Mouse (Mus musculus) hindbrain, postnatal 0 days (tissue): ENCODE measurements around the gene Tmem254b. TPM values are rescaled to one million over a fixed set of nuclear protein-coding genes. Genes with fewer than 3 reads are reported as not detected.
A peak's percentile ranks its signal among the peaks of the same experiment; 100 is the strongest.
"Not testable (repeated sequence)": the region's sequence is repeated elsewhere in the genome, so short reads cannot be mapped to it uniquely, and the experiment has no call there.

Experiments used
- ATAC-seq: fragments of 200-750 bp; cut with Nextera tagmentation; 2 replicates; pipeline ENCODE4 v1.8.0; 2017; ENCODE audit warnings: mild to moderate bottlenecking, moderate TSS enrichment, moderate library complexity
- DNase-seq: peaks from one replicate; pipeline ENCODE4 v3.0.0-alpha.2; 2015; ENCODE audit warnings: low spot score
- H3K27ac ChIP-seq: fragments of 300-500 bp; sonication (generic); 2 replicates; pipeline ENCODE4 v1.5.1; 2014; ENCODE audit warnings: mild to moderate bottlenecking
- H3K27me3 ChIP-seq: fragments of 300-500 bp; sonication (generic); 2 replicates; pipeline ENCODE4 v1.6.1; 2014; ENCODE audit warnings: low read length, mixed read lengths; ENCODE audit not compliant: insufficient read depth
- H3K36me3 ChIP-seq: fragments of 300-500 bp; sonication (generic); 2 replicates; pipeline ENCODE4 v1.6.1; 2014; ENCODE audit warnings: low read length, mixed read lengths; ENCODE audit not compliant: insufficient read depth
- H3K4me1 ChIP-seq: fragments of 300-500 bp; sonication (generic); 2 replicates; pipeline ENCODE4 v1.6.1; 2014; ENCODE audit warnings: antibody characterized with exemption, low read length, mixed read lengths; ENCODE audit not compliant: insufficient read depth
- H3K4me2 ChIP-seq: fragments of 300-500 bp; sonication (generic); 2 replicates; pipeline ENCODE4 v1.6.1; 2014; ENCODE audit warnings: low read depth, mild to moderate bottlenecking, low read length, moderate library complexity, mixed read lengths
- H3K4me3 ChIP-seq: fragments of 300-500 bp; sonication (generic); 2 replicates; pipeline ENCODE4 v1.5.1; 2014; ENCODE audit warnings: low read length
- H3K9ac ChIP-seq: fragments of 300-500 bp; sonication (generic); replicated peaks from 2 replicates; pipeline ENCODE4 v1.6.1; 2014; ENCODE audit warnings: mild to moderate bottlenecking, low read length, moderate library complexity, mixed read lengths
- H3K9me3 ChIP-seq: fragments of 300-500 bp; sonication (generic); 2 replicates; pipeline ENCODE4 v1.6.1; 2016; ENCODE audit warnings: low read length, mixed read lengths
- WGBS: fragments of 180-500 bp; shearing (Covaris S2); extraction: QIAGEN DNeasy Blood & Tissue Kit; methylation state at CpG from one replicate; pipeline ENCODE4 v1.1.7; 2014; 5-methylcytosine and 5-hydroxymethylcytosine counted together
- polyA plus RNA-seq: library from polyadenylated mRNA; unstranded; fragments of >200 nt; fragmentation: Nextera tagmentation; extraction: Ambion mirVana; gene quantifications from 2 replicates; pipeline ENCODE4 v1.2.1, GENCODE M21; 2015
- total RNA-seq: library from RNA; depleted of rRNA; stranded (reverse); fragments of >200 nt; gene quantifications from 2 replicates; pipeline ENCODE4 v1.2.3, GENCODE M21; 2014; rRNA removed

Tmem254b gene
- total RNA-seq, result 18.3 and 27.9 TPM in 2 replicates
- 30.6 and 31.9 TPM in 2 replicates for polyA plus RNA-seq

- not testable (repeated sequence) for H3K36me3 ChIP-seq, DNase-seq, H3K9me3 ChIP-seq, H3K4me1 ChIP-seq, H3K27ac ChIP-seq, H3K27me3 ChIP-seq, H3K9ac ChIP-seq, H3K4me2 ChIP-seq, H3K4me3 ChIP-seq
- no CpG with 5 or more reads among the region's 10 CpGs for WGBS
- ATAC-seq, result peak; percentile 88
These were observed at the start of gene Tmem254b for GRCm38 (mm10) chr14:26206926-26207247. Gene Tmem254b, minus strand, starts transcription at chr14:26207041.

GRCm38 (mm10) chr14:26237183-26237582 is 30.3 kb upstream of the Tmem254b start:
- H3K27ac ChIP-seq, DNase-seq, H3K27me3 ChIP-seq, H3K9me3 ChIP-seq, ATAC-seq, H3K4me2 ChIP-seq, H3K9ac ChIP-seq, H3K36me3 ChIP-seq, H3K4me1 ChIP-seq, H3K4me3 ChIP-seq: not testable (repeated sequence)
- no CpG with 5 or more reads among the region's 2 CpGs for WGBS

GRCm38 (mm10) chr14:26216233-26217000 is 9.6 kb upstream of the Tmem254b start:
- H3K4me3 ChIP-seq, H3K36me3 ChIP-seq, H3K4me2 ChIP-seq, H3K4me1 ChIP-seq, H3K9me3 ChIP-seq, H3K27me3 ChIP-seq, H3K9ac ChIP-seq, ATAC-seq, H3K27ac ChIP-seq, DNase-seq: not testable (repeated sequence)
- WGBS, result no CpG with 5 or more reads among the region's 5 CpGs

GRCm38 (mm10) chr14:26206197-26206925 is 480 bp downstream of the Tmem254b start:
- not testable (repeated sequence) for DNase-seq, H3K36me3 ChIP-seq, H3K9ac ChIP-seq, H3K4me3 ChIP-seq, H3K27ac ChIP-seq, H3K27me3 ChIP-seq, H3K9me3 ChIP-seq, H3K4me1 ChIP-seq, H3K4me2 ChIP-seq
- ATAC-seq, result peak; percentile 94
- no CpG with 5 or more reads among the region's 44 CpGs for WGBS

GRCm38 (mm10) chr14:26197851-26198250 is 9.0 kb downstream of the Tmem254b start:
- H3K4me2 ChIP-seq, H3K9ac ChIP-seq, ATAC-seq, H3K27ac ChIP-seq, H3K4me3 ChIP-seq, H3K36me3 ChIP-seq, H3K4me1 ChIP-seq, H3K27me3 ChIP-seq, DNase-seq, H3K9me3 ChIP-seq: not testable (repeated sequence)
- WGBS, result no CpG with 5 or more reads among the region's 3 CpGs

GRCm38 (mm10) chr14:26188361-26188760 is 18.5 kb downstream of the Tmem254b start:
- not testable (repeated sequence) for H3K9ac ChIP-seq, H3K9me3 ChIP-seq, H3K27me3 ChIP-seq, H3K4me3 ChIP-seq, H3K27ac ChIP-seq, H3K36me3 ChIP-seq, H3K4me1 ChIP-seq, DNase-seq, H3K4me2 ChIP-seq
- ATAC-seq, result peak; percentile 76
- no CpG with 5 or more reads among the region's 8 CpGs for WGBS

GRCm38 (mm10) chr14:26186638-26187037 is 20.2 kb downstream of the Tmem254b start:
- WGBS, result no CpG with 5 or more reads among the region's 9 CpGs
- ATAC-seq, result not testable (repeated sequence)

GRCm38 (mm10) chr14:26182380-26182779 is 24.5 kb downstream of the Tmem254b start, which contains the start of gene Plac9b:
Gene Plac9b, minus strand, starts transcription at chr14:26182480.
- not testable (repeated sequence) for H3K36me3 ChIP-seq, H3K27me3 ChIP-seq, H3K9ac ChIP-seq, H3K9me3 ChIP-seq, H3K4me1 ChIP-seq, H3K27ac ChIP-seq, H3K4me2 ChIP-seq, DNase-seq, H3K4me3 ChIP-seq, ATAC-seq
- no CpG with 5 or more reads among the region's 10 CpGs for WGBS

More at GRCm38 (mm10) chr14:26186638-26187037, 20.2 kb downstream of the Tmem254b start:
- H3K36me3 ChIP-seq, H3K9me3 ChIP-seq, H3K9ac ChIP-seq, H3K4me2 ChIP-seq, H3K4me1 ChIP-seq, H3K27me3 ChIP-seq, H3K4me3 ChIP-seq, DNase-seq, H3K27ac ChIP-seq: not testable (repeated sequence)

GRCm38 (mm10) chr14:26181660-26182059 is 25.2 kb downstream of the Tmem254b start:
- DNase-seq, H3K9me3 ChIP-seq, H3K4me2 ChIP-seq, H3K4me3 ChIP-seq, H3K27me3 ChIP-seq, H3K9ac ChIP-seq, ATAC-seq, H3K27ac ChIP-seq, H3K4me1 ChIP-seq, H3K36me3 ChIP-seq: not testable (repeated sequence)
- WGBS, result no CpG with 5 or more reads among the region's 10 CpGs

GRCm38 (mm10) chr14:26175028-26175427 is 31.8 kb downstream of the Tmem254b start:
- WGBS, result no CpG with 5 or more reads among the region's 6 CpGs
- not testable (repeated sequence) for H3K4me3 ChIP-seq, H3K27me3 ChIP-seq, H3K9ac ChIP-seq, H3K9me3 ChIP-seq, H3K4me2 ChIP-seq, H3K27ac ChIP-seq, H3K4me1 ChIP-seq, ATAC-seq, DNase-seq, H3K36me3 ChIP-seq
